Mouse (Mus musculus) liver, embryonic 15.5 days (tissue): Measurements from ENCODE around the gene Gskip. TPM values are rescaled to one million over a fixed set of nuclear protein-coding genes. Genes with fewer than 3 reads are reported as not detected.
A peak's percentile ranks its signal among the peaks of the same experiment; 100 is the strongest.

ENCODE experiments used
- ATAC-seq: fragments of 200-750 bp; cut with Nextera tagmentation; 2 replicates; pipeline ENCODE4 v1.8.0; 2017; ENCODE audit warnings: moderate number of reproducible peaks, mild to moderate bottlenecking, moderate library complexity; ENCODE audit not compliant: insufficient read depth
- H3K27ac ChIP-seq: fragments of 300-500 bp; sonication (generic); replicated peaks from 2 replicates; pipeline ENCODE4 v1.5.1; 2015; ENCODE audit warnings: mild to moderate bottlenecking, inconsistent platforms
- H3K27me3 ChIP-seq: fragments of 300-500 bp; sonication (generic); 2 replicates; pipeline ENCODE4 v1.6.1; 2015; ENCODE audit warnings: mild to moderate bottlenecking, inconsistent platforms
- H3K36me3 ChIP-seq: fragments of 300-500 bp; sonication (generic); replicated peaks from 2 replicates; pipeline ENCODE4 v1.6.1; 2015; ENCODE audit warnings: moderate library complexity, mild to moderate bottlenecking, inconsistent platforms
- H3K4me1 ChIP-seq: fragments of 300-500 bp; sonication (generic); replicated peaks from 2 replicates; pipeline ENCODE4 v1.6.1; 2015; ENCODE audit warnings: inconsistent platforms
- H3K4me2 ChIP-seq: fragments of 300-500 bp; sonication (generic); 2 replicates; pipeline ENCODE4 v1.6.1; 2015; ENCODE audit warnings: moderate library complexity, mild to moderate bottlenecking, inconsistent platforms
- H3K4me3 ChIP-seq: fragments of 300-500 bp; sonication (generic); replicated peaks from 2 replicates; pipeline ENCODE4 v1.5.1; 2015; ENCODE audit warnings: mild to moderate bottlenecking, inconsistent platforms
- H3K9ac ChIP-seq: fragments of 300-500 bp; sonication (generic); 2 replicates; pipeline ENCODE4 v1.6.1; 2015; ENCODE audit warnings: moderate library complexity, mild to moderate bottlenecking, inconsistent platforms
- H3K9me3 ChIP-seq: fragments of 300-500 bp; sonication (generic); replicated peaks from 2 replicates; pipeline ENCODE4 v1.6.1; 2016; ENCODE audit warnings: inconsistent platforms
- WGBS: fragments of 180-500 bp; shearing (Covaris S2); methylation state at CpG from one replicate; pipeline ENCODE4 v1.1.7; 2015; ENCODE audit warnings: mixed read lengths; ENCODE audit not compliant: insufficient replicate concordance; 5-methylcytosine and 5-hydroxymethylcytosine counted together
- polyA plus RNA-seq: library from polyadenylated mRNA; unstranded; fragments of >200 nt; fragmentation: Nextera tagmentation; extraction: Ambion mirVana; gene quantifications from 2 replicates; pipeline ENCODE4 v1.2.1, GENCODE M21; 2015

Gskip gene
- 11.5 and 11.8 TPM in 2 replicates for polyA plus RNA-seq

- WGBS: under 1% methylated on average over 41 of the region's 41 CpGs
- H3K36me3 ChIP-seq: peaks cover 6% of the 10 kb centered on the region; the same call in 1 of the 2 replicates
- H3K27ac ChIP-seq: peak within 1 kb of the TSS; percentile 95
- H3K4me3 ChIP-seq: peak within 1 kb of the TSS; percentile 100
- peak; percentile 38 for ATAC-seq
- H3K4me2 ChIP-seq: peak within 1 kb of the TSS; percentile 80
- H3K4me1 ChIP-seq: peaks cover 61% of the 10 kb centered on the region
- no peaks in the 10 kb centered on the region for H3K9me3 ChIP-seq
- no peaks in the 10 kb centered on the region for H3K27me3 ChIP-seq
- peak within 1 kb of the TSS; percentile 96 for H3K9ac ChIP-seq
Measured at GRCm38 (mm10) chr12:105683933-105684901, at the start of gene Gskip. TSS of gene Gskip (plus strand) at chr12:105684829.

DNA sequence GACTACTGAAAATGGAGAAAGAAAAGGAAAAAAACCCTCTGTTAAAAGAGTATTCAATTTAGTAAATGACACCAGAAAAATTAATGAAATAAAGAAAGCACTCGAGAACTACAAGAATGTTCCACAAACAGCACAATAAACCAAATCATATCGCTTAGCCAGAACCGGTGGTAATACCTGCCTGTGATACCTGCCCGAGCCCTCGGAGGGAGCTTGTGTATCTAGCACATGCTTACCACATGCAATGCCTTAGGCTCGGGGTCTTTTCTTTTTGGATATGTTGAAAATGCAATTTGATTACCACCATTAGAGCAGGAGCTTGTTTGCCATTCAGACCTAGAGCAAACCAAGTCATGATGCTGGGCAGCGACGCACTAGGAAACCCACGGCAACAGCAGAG, 48.1 kb upstream of the Gskip start:
- no peak overlapping the region for H3K9ac ChIP-seq
- no peak overlapping the region for H3K4me2 ChIP-seq
- H3K27me3 ChIP-seq: no peaks in the 10 kb centered on the region
- no peak overlapping the region for H3K27ac ChIP-seq
- H3K4me1 ChIP-seq: no peaks in the 10 kb centered on the region
- no peak for ATAC-seq
- H3K4me3 ChIP-seq: no peak overlapping the region
- peaks cover 95% of the 10 kb centered on the region for H3K36me3 ChIP-seq
- H3K9me3 ChIP-seq: no peaks in the 10 kb centered on the region
- 85% methylated on average over 9 of the region's 9 CpGs for WGBS

DNA sequence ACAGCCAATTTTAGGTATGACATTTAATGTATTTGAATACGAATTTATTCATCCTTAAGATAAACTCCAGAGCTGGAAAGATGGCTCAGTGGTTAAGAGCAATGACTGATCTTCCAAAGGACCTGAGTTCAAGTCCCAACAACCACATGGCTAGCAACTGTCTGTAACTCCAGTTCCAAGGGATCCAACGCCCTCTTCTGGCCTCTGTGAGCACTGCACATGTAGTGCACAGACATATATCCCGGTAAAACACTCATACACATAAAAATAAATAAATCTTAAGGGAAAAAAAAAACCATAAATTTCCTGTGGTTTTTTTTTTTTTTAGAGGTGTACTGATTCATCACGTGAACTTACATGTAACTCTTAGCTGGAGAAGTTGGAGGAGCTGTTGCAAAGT, 47.1 kb upstream of the Gskip start:
- no peak overlapping the region for H3K27ac ChIP-seq
- ATAC-seq: no peak
- no peak overlapping the region for H3K4me2 ChIP-seq
- WGBS: 70% methylated on average over 4 of the region's 4 CpGs
- no peaks in the 10 kb centered on the region for H3K27me3 ChIP-seq
- no peak overlapping the region for H3K9ac ChIP-seq
- peaks cover 98% of the 10 kb centered on the region for H3K36me3 ChIP-seq
- no peaks in the 10 kb centered on the region for H3K9me3 ChIP-seq
- H3K4me1 ChIP-seq: no peaks in the 10 kb centered on the region
- no peak overlapping the region for H3K4me3 ChIP-seq

DNA sequence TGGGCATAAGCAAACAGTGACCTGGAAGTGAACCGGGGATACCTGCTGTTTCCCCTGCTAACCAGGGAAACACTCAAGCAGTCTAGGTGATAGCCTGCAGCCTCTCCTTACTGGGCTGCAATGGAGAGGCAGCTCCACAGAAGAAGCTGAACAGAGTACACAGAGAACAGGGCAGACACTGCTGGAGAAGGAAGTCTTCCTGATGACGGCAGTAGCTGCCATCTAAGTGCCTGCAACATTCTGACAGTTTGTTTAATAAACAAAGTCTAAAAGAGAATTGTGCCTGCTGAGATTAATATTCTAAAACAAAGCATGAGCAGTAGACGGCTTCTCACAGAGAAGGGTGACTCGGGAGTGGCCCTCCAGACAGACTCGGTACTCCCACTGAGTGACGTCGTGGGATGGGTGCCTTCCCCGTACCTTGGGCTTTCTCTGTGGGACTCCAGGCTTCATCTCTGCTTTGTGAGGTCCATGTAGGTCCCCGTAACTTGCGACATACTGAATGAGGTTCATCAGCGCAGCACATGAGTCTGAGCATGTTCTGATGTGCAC, 41.8 kb upstream of the Gskip start:
- peaks cover 96% of the 10 kb centered on the region for H3K36me3 ChIP-seq
- WGBS: 85% methylated on average over 11 of the region's 11 CpGs

DNA sequence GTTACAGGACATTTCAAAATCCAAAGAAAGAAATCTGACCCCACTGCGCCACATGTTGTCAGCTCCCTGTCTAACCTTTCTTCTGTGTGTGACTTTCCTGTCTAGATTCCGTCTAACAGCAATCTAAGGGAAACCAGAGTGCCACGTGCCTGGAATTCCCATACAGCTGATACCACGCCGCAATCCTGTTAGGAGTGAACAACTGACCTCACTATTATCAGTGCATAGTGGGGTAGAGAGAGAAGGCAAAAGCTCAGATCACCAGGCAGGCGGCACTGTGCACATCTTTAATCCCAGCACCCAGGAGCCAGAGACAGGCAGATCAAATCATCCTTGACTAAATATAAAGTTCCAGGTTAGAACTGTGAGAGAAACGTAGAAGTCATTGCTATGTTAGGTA, 28.8 kb upstream of the Gskip start:
- H3K4me3 ChIP-seq: no peak overlapping the region
- no peak for ATAC-seq
- WGBS: 88% methylated on average over 7 of the region's 7 CpGs
- H3K27me3 ChIP-seq: no peaks in the 10 kb centered on the region
- no peak overlapping the region for H3K4me2 ChIP-seq
- H3K9me3 ChIP-seq: no peaks in the 10 kb centered on the region
- H3K9ac ChIP-seq: no peak overlapping the region
- H3K27ac ChIP-seq: no peak overlapping the region
- H3K36me3 ChIP-seq: peaks cover 99% of the 10 kb centered on the region
- no peaks in the 10 kb centered on the region for H3K4me1 ChIP-seq

More for the DNA sequence above, 41.8 kb upstream of the Gskip start:
- H3K27ac ChIP-seq: no peak overlapping the region
- H3K9ac ChIP-seq: no peak overlapping the region
- H3K27me3 ChIP-seq: no peaks in the 10 kb centered on the region
- H3K4me1 ChIP-seq: no peaks in the 10 kb centered on the region
- H3K4me2 ChIP-seq: no peak overlapping the region
- no peaks in the 10 kb centered on the region for H3K9me3 ChIP-seq
- ATAC-seq: no peak
- H3K4me3 ChIP-seq: no peak overlapping the region

- WGBS: 38% methylated on average over 8 of the region's 8 CpGs
- ATAC-seq: peak; percentile 51; the same call in 1 of the 2 replicates
- no peak overlapping the region for H3K27ac ChIP-seq
- no peaks in the 10 kb centered on the region for H3K27me3 ChIP-seq
- no peak overlapping the region for H3K4me2 ChIP-seq
- H3K4me3 ChIP-seq: no peak overlapping the region
- no peaks in the 10 kb centered on the region for H3K9me3 ChIP-seq
- H3K36me3 ChIP-seq: peaks cover 57% of the 10 kb centered on the region
- H3K4me1 ChIP-seq: 0 out of 2 replicates have a peak, but pooled peaks cover 10% of the 10 kb centered on the region
- H3K9ac ChIP-seq: no peak overlapping the region
Measured at GRCm38 (mm10) chr12:105676274-105676673, 8.4 kb upstream of the Gskip start.

DNA sequence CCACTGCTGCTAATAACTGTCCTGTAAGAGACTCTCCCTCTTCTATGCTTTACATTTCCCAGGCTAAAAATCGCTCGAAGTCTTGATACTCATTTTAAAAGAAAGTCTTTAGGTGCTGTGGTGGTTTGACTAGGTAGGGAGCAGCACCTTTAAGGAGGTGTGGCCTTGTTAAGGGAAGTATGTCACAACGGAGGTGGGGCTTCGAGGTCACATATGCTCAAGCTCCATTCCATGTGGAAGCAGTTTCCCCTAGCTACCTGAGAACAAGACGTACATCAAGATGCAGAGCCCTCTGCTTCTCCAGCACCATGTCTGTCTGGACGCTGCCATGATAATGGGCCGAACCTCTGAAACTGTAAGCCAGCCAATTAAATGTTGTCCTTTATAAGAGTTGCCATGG, 6.4 kb upstream of the Gskip start:
- no peak overlapping the region for H3K4me2 ChIP-seq
- no peaks in the 10 kb centered on the region for H3K27me3 ChIP-seq
- no peak overlapping the region for H3K27ac ChIP-seq
- peaks cover 46% of the 10 kb centered on the region for H3K36me3 ChIP-seq
- H3K9me3 ChIP-seq: no peaks in the 10 kb centered on the region
- peaks cover 25% of the 10 kb centered on the region for H3K4me1 ChIP-seq
- ATAC-seq: no peak
- WGBS: 85% methylated on average over 7 of the region's 7 CpGs
- no peak overlapping the region for H3K9ac ChIP-seq
- no peak overlapping the region for H3K4me3 ChIP-seq

- Histone ChIP-seq H3K4me3 (no peak overlapping the region), H3K27me3 (no peaks in the 10 kb centered on the region), H3K4me2 (no peak overlapping the region), H3K27ac (no peak overlapping the region), H3K9ac (no peak overlapping the region), H3K4me1 (peaks cover 31% of the 10 kb centered on the region), H3K36me3 (peaks cover 41% of the 10 kb centered on the region), H3K9me3 (no peaks in the 10 kb centered on the region)
- WGBS: 52% methylated on average over 3 of the region's 3 CpGs
- no peak for ATAC-seq
Measured at GRCm38 (mm10) chr12:105678762-105679161, 5.9 kb upstream of the Gskip start.

- Histone ChIP-seq H3K4me1 (peaks cover 59% of the 10 kb centered on the region), H3K9ac (peak within 1 kb of the TSS; percentile 96), H3K4me2 (peak within 1 kb of the TSS; percentile 80), H3K36me3 (peaks cover 12% of the 10 kb centered on the region), H3K4me3 (peak within 1 kb of the TSS; percentile 100), H3K27ac (peak within 1 kb of the TSS; percentile 95), H3K9me3 (no peaks in the 10 kb centered on the region), H3K27me3 (no peaks in the 10 kb centered on the region)
- WGBS: under 1% methylated on average over 73 of the region's 73 CpGs
- peak; percentile 89 for ATAC-seq
Measured at GRCm38 (mm10) chr12:105685001-105685691, 517 bp downstream of the Gskip start, which contains the start of gene Atg2b. TSS of gene Atg2b (minus strand) at chr12:105685211.

GRCm38 (mm10) chr12:105686791-105687190, 2.2 kb downstream of the Gskip start:
- Histone ChIP-seq H3K9me3 (no peaks in the 10 kb centered on the region), H3K4me2 (peak overlapping the region; percentile 80), H3K27ac (peak overlapping the region; percentile 95), H3K9ac (no peak overlapping the region), H3K4me3 (no peak overlapping the region), H3K4me1 (peaks cover 53% of the 10 kb centered on the region), H3K36me3 (peaks cover 6% of the 10 kb centered on the region; the same call in 1 of the 2 replicates), H3K27me3 (no peaks in the 10 kb centered on the region)
- ATAC-seq: no peak
- 75% methylated on average over 3 of the region's 3 CpGs for WGBS

DNA sequence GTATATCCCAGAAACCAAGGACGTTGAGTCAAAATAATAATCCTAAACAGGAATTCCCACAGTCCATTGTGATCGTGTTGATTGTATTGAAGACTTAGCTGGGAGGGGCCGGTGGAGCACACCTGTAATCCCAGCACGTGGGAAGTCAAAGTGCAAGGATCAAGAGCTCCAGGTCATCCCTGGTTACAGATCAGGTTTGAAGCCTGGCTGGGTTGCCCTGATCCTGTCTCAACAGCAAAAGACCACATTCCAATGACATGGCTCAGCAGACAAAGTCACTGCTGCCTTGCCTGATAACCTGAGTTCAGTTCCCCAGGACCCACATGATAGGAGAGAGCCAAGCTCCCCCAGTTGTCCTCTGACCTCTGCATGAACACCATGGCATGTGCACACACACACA, 2.8 kb downstream of the Gskip start:
- ATAC-seq: no peak
- H3K27ac ChIP-seq: peak overlapping the region; percentile 95
- 75% methylated on average over 4 of the region's 4 CpGs for WGBS

More for the DNA sequence above, 2.8 kb downstream of the Gskip start:
- no peaks in the 10 kb centered on the region for H3K9me3 ChIP-seq
- peaks cover 48% of the 10 kb centered on the region for H3K4me1 ChIP-seq
- no peak overlapping the region for H3K9ac ChIP-seq
- peaks cover 6% of the 10 kb centered on the region; the same call in 1 of the 2 replicates for H3K36me3 ChIP-seq
- H3K4me3 ChIP-seq: no peak overlapping the region
- H3K4me2 ChIP-seq: no peak overlapping the region
- H3K27me3 ChIP-seq: no peaks in the 10 kb centered on the region
